Mouse (Mus musculus) urinary bladder, postnatal 36 days (tissue): ENCODE results near the gene Wasf3.
"Not testable (repeated sequence)": the region's sequence is repeated elsewhere in the genome, so short reads cannot be mapped to it uniquely, and the experiment has no call there.

Source experiments
- DNase-seq, 2 experiments: peaks; one replicate each; pipeline ENCODE4 v3.0.0; 2022; ENCODE audit warnings: low spot score in 2 of 2, mixed read lengths in 1 of 2

The Wasf3 gene

DNA sequence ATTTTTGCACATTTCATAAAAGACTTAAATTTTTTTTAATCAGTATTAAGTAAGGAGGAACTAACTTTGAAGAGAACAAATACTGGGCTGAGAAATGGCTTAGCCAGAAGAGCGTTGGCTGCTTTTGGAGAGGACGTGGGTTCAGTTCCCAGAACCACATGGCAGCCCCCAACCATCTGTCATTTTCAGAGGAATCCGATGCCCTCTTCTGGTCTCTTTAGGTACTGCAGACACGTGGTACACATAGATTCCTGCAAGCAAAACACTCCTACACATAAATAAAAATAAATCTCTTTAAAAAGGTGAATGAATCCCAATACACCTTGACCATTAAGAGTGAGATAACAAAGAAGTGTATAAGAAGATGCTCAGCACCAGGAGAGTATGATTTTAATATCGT is 55.5 kb downstream of the Wasf3 start:
- no peak for DNase-seq

DNA sequence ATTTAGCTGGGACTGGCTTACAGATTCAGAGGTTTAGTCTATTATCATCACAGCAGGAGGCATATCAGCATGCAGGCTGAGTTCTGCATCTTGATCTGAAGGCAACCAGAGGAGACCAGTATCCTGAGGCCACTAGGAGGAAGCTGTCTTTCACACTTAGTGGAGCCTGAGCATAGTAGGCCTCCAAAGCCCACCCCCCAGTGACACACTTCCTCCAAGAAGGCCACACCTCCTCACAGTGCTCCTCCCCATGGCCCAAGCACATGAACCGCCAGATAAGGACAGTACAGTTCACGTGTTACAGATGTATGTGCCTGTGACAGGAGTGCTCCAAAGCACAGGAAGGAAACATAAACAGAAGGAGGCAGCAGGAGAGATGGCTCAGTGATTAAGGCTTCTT is 58.0 kb downstream of the Wasf3 start:
- DNase-seq, result no peak

GRCm38 (mm10) chr5:146446633-146447032 is 61.8 kb downstream of the Wasf3 start:
- no peak for DNase-seq

DNA sequence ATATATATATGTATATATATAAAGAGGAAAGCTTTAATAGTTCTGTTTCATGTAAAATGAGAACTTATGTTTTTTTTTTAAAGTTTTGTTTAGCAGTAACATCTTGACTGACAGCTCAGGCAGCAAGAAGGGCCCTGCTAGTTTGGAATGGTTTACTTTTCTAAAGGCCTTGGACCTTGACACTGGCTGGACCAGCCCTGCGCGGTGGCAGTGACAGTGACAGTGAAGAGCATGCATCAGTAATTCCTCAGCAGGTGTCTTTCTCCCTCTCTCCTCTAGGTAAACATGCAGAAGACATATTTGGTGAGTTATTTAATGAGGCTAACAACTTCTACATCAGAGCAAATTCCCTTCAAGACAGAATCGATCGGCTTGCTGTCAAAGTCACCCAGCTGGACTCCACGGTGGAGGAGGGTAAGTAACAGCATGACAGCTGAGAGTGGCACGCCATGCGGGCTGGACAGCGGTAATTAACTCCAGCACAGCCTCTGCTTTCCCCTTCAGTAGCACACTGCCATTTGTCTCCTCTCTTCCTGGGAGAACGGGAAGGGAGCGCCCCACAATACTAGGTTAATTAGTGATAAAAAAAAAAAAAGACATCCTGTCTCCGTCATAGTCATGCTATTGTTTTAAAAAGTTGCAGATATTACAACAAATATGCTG is 66.9 kb downstream of the Wasf3 start:
- DNase-seq, result no peak

GRCm38 (mm10) chr5:146453556-146453955 is 68.8 kb downstream of the Wasf3 start:
- DNase-seq, result no peak

DNA sequence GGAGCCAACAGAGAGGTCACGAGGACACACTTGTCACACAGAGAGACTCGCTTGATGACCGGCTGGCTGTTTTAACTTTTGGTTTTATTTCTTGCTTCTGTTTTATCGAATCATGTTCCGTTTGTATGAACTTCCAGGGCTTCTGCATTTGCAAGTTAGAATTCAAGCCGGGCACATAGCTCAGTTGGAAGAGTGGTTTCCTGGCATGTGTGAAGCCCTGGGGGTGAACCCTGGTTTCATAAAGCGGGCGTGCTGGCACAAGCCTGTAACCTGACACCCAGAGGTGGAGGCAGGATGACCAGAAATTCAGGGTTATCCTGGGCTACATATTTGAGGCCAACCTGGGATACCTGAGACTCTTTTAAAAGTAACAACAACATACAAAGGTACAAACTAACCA is 76.8 kb downstream of the Wasf3 start:
- DNase-seq, result no peak

GRCm38 (mm10) chr5:146466663-146467062 is 81.9 kb downstream of the Wasf3 start:
- no peak for DNase-seq

- DNase-seq, result no peak
Measured at GRCm38 (mm10) chr5:146468311-146468710, 83.5 kb downstream of the Wasf3 start.

GRCm38 (mm10) chr5:146470821-146471220 is 86.0 kb downstream of the Wasf3 start:
- DNase-seq, result no peak

GRCm38 (mm10) chr5:146471311-146471710 is 86.5 kb downstream of the Wasf3 start:
- no peak for DNase-seq

DNA sequence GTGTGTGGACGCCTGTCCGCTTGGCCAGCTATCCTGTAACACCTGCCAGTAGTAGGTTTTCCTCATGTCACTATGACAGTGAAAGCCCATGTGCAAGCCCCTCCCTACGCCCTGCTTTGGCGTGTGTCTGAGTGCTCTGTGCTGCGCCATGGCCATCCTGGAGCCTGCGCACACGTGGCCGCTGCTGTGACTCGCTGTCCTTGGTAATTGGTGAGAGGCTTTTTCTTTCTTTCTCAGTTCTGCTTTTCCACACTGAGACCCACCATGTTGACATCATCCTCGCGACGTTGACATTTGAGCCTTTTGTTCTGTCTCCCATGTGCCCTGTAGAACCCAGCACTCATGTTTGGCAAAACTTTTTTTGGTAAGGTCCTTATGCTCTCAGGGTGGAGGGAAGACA is 87.0 kb downstream of the Wasf3 start:
- no peak for DNase-seq

DNA sequence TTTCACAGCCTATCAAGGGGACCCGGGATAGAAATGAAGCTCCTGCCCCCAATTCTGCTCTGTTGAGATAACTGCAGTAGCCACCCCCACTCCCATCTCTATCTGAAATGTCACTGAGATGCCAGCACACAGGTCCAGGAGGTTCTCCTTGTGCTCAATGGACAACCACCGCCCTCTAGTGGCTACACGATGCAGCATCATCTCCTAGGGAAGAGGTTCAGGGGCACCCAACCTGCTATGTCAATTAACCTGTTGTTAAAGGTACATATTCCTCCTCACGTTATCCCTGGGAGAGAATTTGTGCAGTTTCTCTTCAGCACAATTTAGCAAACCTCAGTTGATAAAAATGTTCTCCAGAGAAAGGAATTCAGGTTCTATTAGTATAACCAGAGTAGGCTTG is 94.8 kb downstream of the Wasf3 start:
- peak; percentile 2 to 16 for DNase-seq

- not testable (repeated sequence) for DNase-seq
Measured at GRCm38 (mm10) chr5:146481665-146482064, 96.9 kb downstream of the Wasf3 start, which contains the start of gene Gm6408. Gm6408 (plus strand) TSS chr5:146481965.

- peak in 1 of 2 experiments; percentile 28 for DNase-seq
Measured at GRCm38 (mm10) chr5:146488959-146489358, 104.2 kb downstream of the Wasf3 start.

DNA sequence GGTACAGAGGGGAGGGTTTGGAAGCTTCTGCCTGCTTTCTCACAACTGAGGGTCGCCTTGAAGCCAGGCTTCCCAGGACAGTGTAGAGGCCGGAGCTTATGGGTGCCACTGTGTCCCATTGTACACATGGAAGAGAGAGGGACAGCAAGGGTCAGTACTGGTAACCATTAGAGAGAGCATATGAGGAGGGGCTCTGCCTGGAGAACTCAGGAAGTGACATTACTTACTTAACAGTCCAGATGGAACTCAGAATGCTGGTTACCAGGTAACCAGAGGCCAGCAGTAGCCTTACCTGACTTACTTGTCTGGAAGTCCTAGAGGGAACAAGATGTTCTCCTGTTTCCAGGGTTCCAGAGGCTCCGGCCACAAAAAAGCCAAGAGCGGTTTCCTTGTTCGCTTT is 106.3 kb downstream of the Wasf3 start, which contains the start of gene Gm6370:
TSS of gene Gm6370 (plus strand) at position 301 of the 400 bp plus-strand sequence.
- DNase-seq, result not testable (repeated sequence)

GRCm38 (mm10) chr5:146502099-146502498 is 117.3 kb downstream of the Wasf3 start, which contains the start of gene 4930449I24Rik:
4930449I24Rik (plus strand) TSS chr5:146502399.
- not testable (repeated sequence) for DNase-seq

GRCm38 (mm10) chr5:146513823-146514222 is 129.0 kb downstream of the Wasf3 start, which contains the start of gene Gm3402:
Gm3402 (plus strand) TSS chr5:146514123.
- DNase-seq, result not testable (repeated sequence)
